ENCODE assay signal across 8 mouse cellular contexts in genomic region chr2:60210821-60211220, GRCm38 (mm10). TPM values are rescaled to one million over a fixed set of nuclear protein-coding genes. Genes with fewer than 3 reads are reported as not detected.
A peak's percentile ranks its signal among the peaks of the same experiment; 100 is the strongest.
DNase-seq lines count a peak whose midpoint lies in the region; ATAC-seq and TF ChIP-seq lines count a peak whose summit lies in the region.

No protein-coding gene starts in this region.

- no peak for ATAC-seq in kidney, embryonic 15.5 days (replicated peaks; ENCODE audit: low FRiP score)
- ATAC-seq in forebrain, embryonic 14.5 days, result no peak
- no peak for ATAC-seq in liver, postnatal 0 days
- ATAC-seq in CD4-positive, CD25-positive, alpha-beta regulatory T cell, adult 4 months, result no peak

- no peaks in the 10 kb centered on the region for H3K9me3 ChIP-seq in kidney, embryonic 15.5 days (replicated peaks)
- no peaks in the 10 kb centered on the region for H3K9me3 ChIP-seq in MEL (replicated peaks; ENCODE audit: insufficient read depth, low read length)
- no peaks in the 10 kb centered on the region for H3K9me3 ChIP-seq in forebrain, embryonic 14.5 days (replicated peaks; ENCODE audit: control insufficient read depth, low read length)
- H3K9me3 ChIP-seq in liver, postnatal 0 days (ENCODE audit: low read length), result no peaks in the 10 kb centered on the region

- no peak for TF ChIP-seq POLR2A in MEL (IDR thresholded peaks at IDR 0.05; ENCODE audit: control insufficient read depth in 1 of 2, insufficient read depth in 1 of 2, low read depth in 1 of 2, low read length in 2 of 2, poor library complexity in 1 of 2)

- 17% methylated on average over 5 of the region's 5 CpGs for WGBS in kidney, embryonic 15.5 days
- WGBS in forebrain, embryonic 14.5 days, result 20% methylated on average over 5 of the region's 5 CpGs
- 16% methylated on average over 5 of the region's 5 CpGs for WGBS in liver, postnatal 0 days (ENCODE audit: insufficient replicate concordance)

- no peaks in the 10 kb centered on the region for H3K27me3 ChIP-seq in kidney, embryonic 15.5 days
- no peaks in the 10 kb centered on the region for H3K27me3 ChIP-seq in MEL (ENCODE audit: control insufficient read depth in 1 of 2, insufficient read depth in 2 of 2, low read length in 2 of 2)
- H3K27me3 ChIP-seq in forebrain, embryonic 14.5 days (replicated peaks; ENCODE audit: control insufficient read depth, insufficient read depth, low read length), result no peaks in the 10 kb centered on the region
- no peaks in the 10 kb centered on the region for H3K27me3 ChIP-seq in liver, postnatal 0 days (ENCODE audit: insufficient read depth, low read length)

- DNase-seq in kidney, postnatal 36 days, result no peak
- no peak for DNase-seq in MEL (ENCODE audit: low read depth, low spot score)
- DNase-seq in forebrain, embryonic 14.5 days (ENCODE audit: low spot score), result peak; percentile 21
- DNase-seq in liver, postnatal 0 days, result no peak
- DNase-seq in cerebellum, adult 11-12 months, result no peak
- DNase-seq in cerebellum, adult 8-10 months, result no peak

- no peak overlapping the region for H3K27ac ChIP-seq in kidney, embryonic 15.5 days
- no peak overlapping the region for H3K27ac ChIP-seq in MEL (ENCODE audit: control insufficient read depth, low read depth, low read length)
- H3K27ac ChIP-seq in forebrain, embryonic 14.5 days (ENCODE audit: low read depth, low read length), result no peak overlapping the region
- peak overlapping the region; percentile 96 for H3K27ac ChIP-seq in liver, postnatal 0 days (ENCODE audit: low read depth)

- TF ChIP-seq CTCF in MEL (IDR thresholded peaks at IDR 0.05 in 2 of 3, conservative IDR thresholded peaks at IDR 0.05 in 1 of 3; ENCODE audit: control insufficient read depth in 1 of 3, insufficient read depth in 1 of 3, low read depth in 2 of 3, low read length in 3 of 3, poor library complexity in 1 of 3, severe bottlenecking in 1 of 3), result no peak
- no peak for TF ChIP-seq CTCF in liver, postnatal 0 days (IDR thresholded peaks at IDR 0.05; ENCODE audit: low read depth)

- peaks cover 66% of the 10 kb centered on the region for H3K79me2 ChIP-seq in MEL (ENCODE audit: control insufficient read depth, insufficient read depth, low read length, poor library complexity)

- peak overlapping the region; percentile 93 for H3K9ac ChIP-seq in kidney, embryonic 15.5 days
- peak overlapping the region; percentile 100 for H3K9ac ChIP-seq in MEL (ENCODE audit: control insufficient read depth, low read depth, low read length, poor library complexity, severe bottlenecking)
- peak overlapping the region; percentile 93 for H3K9ac ChIP-seq in forebrain, embryonic 14.5 days (ENCODE audit: low read length)
- peak overlapping the region; percentile 85 for H3K9ac ChIP-seq in liver, postnatal 0 days (replicated peaks)

- peak overlapping the region; percentile 70 for H3K4me2 ChIP-seq in kidney, embryonic 15.5 days
- H3K4me2 ChIP-seq in forebrain, embryonic 14.5 days (ENCODE audit: low read length), result peak overlapping the region; percentile 67
- H3K4me2 ChIP-seq in liver, postnatal 0 days (ENCODE audit: low read depth, low read length), result peak overlapping the region; percentile 86

- H3K4me3 ChIP-seq in kidney, embryonic 15.5 days (replicated peaks), result peak overlapping the region; percentile 92
- H3K4me3 ChIP-seq in MEL (ENCODE audit: control insufficient read depth in 1 of 2, insufficient read depth in 1 of 2, low read depth in 2 of 2, low read length in 2 of 2), result peak overlapping the region; percentile 89 to 100
- peak overlapping the region; percentile 94 for H3K4me3 ChIP-seq in forebrain, embryonic 14.5 days (ENCODE audit: low read depth, low read length)
- peak overlapping the region; percentile 80 for H3K4me3 ChIP-seq in liver, postnatal 0 days (ENCODE audit: low read depth, low read length)

- TF ChIP-seq RAD21 in MEL (IDR thresholded peaks at IDR 0.05; ENCODE audit: low read depth, low read length), result no peak

- H3K4me1 ChIP-seq in kidney, embryonic 15.5 days, result peaks cover 39% of the 10 kb centered on the region
- peaks cover 8 to 23% of the 10 kb centered on the region in 2 experiments for H3K4me1 ChIP-seq in MEL (ENCODE audit: control insufficient read depth in 1 of 2, insufficient read depth in 2 of 2, low read length in 2 of 2)
- peaks cover 22% of the 10 kb centered on the region for H3K4me1 ChIP-seq in forebrain, embryonic 14.5 days (ENCODE audit: control insufficient read depth, insufficient read depth, low read length)
- peaks cover 41% of the 10 kb centered on the region for H3K4me1 ChIP-seq in liver, postnatal 0 days (ENCODE audit: insufficient read depth)

- TF ChIP-seq EP300 in MEL (IDR thresholded peaks at IDR 0.05; ENCODE audit: low read depth in 1 of 2, low read length in 2 of 2), result no peak
- no peak for TF ChIP-seq EP300 in liver, postnatal 0 days (IDR thresholded peaks at IDR 0.05; ENCODE audit: low read depth)

- peaks cover 25% of the 10 kb centered on the region for H3K36me3 ChIP-seq in kidney, embryonic 15.5 days
- H3K36me3 ChIP-seq in MEL (ENCODE audit: control insufficient read depth in 1 of 2, insufficient read depth in 2 of 2, low read length in 2 of 2), result peaks cover 9 to 45% of the 10 kb centered on the region in 2 experiments
- H3K36me3 ChIP-seq in forebrain, embryonic 14.5 days (ENCODE audit: control insufficient read depth, insufficient read depth, low read length), result no peaks in the 10 kb centered on the region; the same call in 1 of the 2 replicates
- peaks cover 16% of the 10 kb centered on the region; the same call in 1 of the 2 replicates for H3K36me3 ChIP-seq in liver, postnatal 0 days (replicated peaks; ENCODE audit: insufficient read depth, low read length)

TF ChIP-seq in MEL, 35 proteins besides CTCF, POLR2A, EP300 and RAD21:
- TF ChIP-seq UBTF (IDR thresholded peaks at IDR 0.05; ENCODE audit: borderline replicate concordance, insufficient read depth, low read depth, low read length) (no peak), CHD1 (IDR thresholded peaks at IDR 0.05; ENCODE audit: low read depth, low read length) (0 out of 2 replicates have a peak, but pooled peaks have one; percentile 24), SIN3A (IDR thresholded peaks at IDR 0.05; ENCODE audit: low read length) (peak; percentile 2; the same call in 1 of the 2 replicates), NRF1 (IDR thresholded peaks at IDR 0.05; ENCODE audit: insufficient read depth, low read depth, low read length, poor library complexity, severe bottlenecking) (no peak)

RNA-seq across cellular contexts. Expression of gene March7, which starts 1.1 kb away (rescaled TPM):
- 71.5 and 72.6 TPM in 2 replicates for polyA plus RNA-seq in kidney, embryonic 15.5 days (2015; fragmentation: Nextera tagmentation; extraction: Ambion mirVana)
- 36.4 and 42.6 TPM in 2 replicates for total RNA-seq in MEL (2012; rRNA removed)
- 10 to 100 TPM in 1 of 2 experiments, not detected in 1; 32.3 TPM for polyA plus RNA-seq in MEL (2012; ENCODE audit: insufficient read depth in 1 of 2, insufficient read length in 2 of 2, low read depth in 1 of 2, low replicate concordance in 2 of 2, missing spikeins in 1 of 2)
- 94.9 and 98.0 TPM in 2 replicates for polyA plus RNA-seq in forebrain, embryonic 14.5 days (2014; fragmentation: Nextera tagmentation; extraction: Ambion mirVana)
- 16.5 and 16.8 TPM in 2 replicates for polyA plus RNA-seq in liver, postnatal 0 days (2015; fragmentation: Nextera tagmentation; extraction: Ambion mirVana)
- 100 to 1,000 TPM; 101 to 104 TPM for polyA plus RNA-seq in CD4-positive, CD25-positive, alpha-beta regulatory T cell, adult 4 months (2017; shearing (Covaris generic))

RNA-seq across cellular contexts. Expression of gene Baz2b, which starts 1.2 kb away (rescaled TPM):
- 55.3 and 59.1 TPM in 2 replicates for polyA plus RNA-seq in kidney, embryonic 15.5 days (2015; fragmentation: Nextera tagmentation; extraction: Ambion mirVana)
- total RNA-seq in MEL (2012; rRNA removed), result 5.5 and 5.7 TPM in 2 replicates
- 10 to 100 TPM in 1 of 2 experiments, not detected in 1; 11.4 TPM for polyA plus RNA-seq in MEL (2012; ENCODE audit: insufficient read depth in 1 of 2, insufficient read length in 2 of 2, low read depth in 1 of 2, low replicate concordance in 2 of 2, missing spikeins in 1 of 2)
- 40.4 and 61.9 TPM in 2 replicates for polyA plus RNA-seq in forebrain, embryonic 14.5 days (2014; fragmentation: Nextera tagmentation; extraction: Ambion mirVana)
- 19.7 and 21.7 TPM in 2 replicates for polyA plus RNA-seq in liver, postnatal 0 days (2015; fragmentation: Nextera tagmentation; extraction: Ambion mirVana)
- 10 to 100 TPM; 30.7 to 38.0 TPM for polyA plus RNA-seq in CD4-positive, CD25-positive, alpha-beta regulatory T cell, adult 4 months (2017; shearing (Covaris generic))
